Mouse (Mus musculus) hindbrain, postnatal 0 days (tissue): ENCODE results near the gene Timm29. TPM values are rescaled to one million over a fixed set of nuclear protein-coding genes. Genes with fewer than 3 reads are reported as not detected.

Experiments
- ATAC-seq: fragments of 200-750 bp; cut with Nextera tagmentation; 2 replicates; pipeline ENCODE4 v1.8.0; 2017; ENCODE audit warnings: mild to moderate bottlenecking, moderate TSS enrichment, moderate library complexity
- DNase-seq: peaks from one replicate; pipeline ENCODE4 v3.0.0-alpha.2; 2015; ENCODE audit warnings: low spot score
- H3K27ac ChIP-seq: fragments of 300-500 bp; sonication (generic); 2 replicates; pipeline ENCODE4 v1.5.1; 2014; ENCODE audit warnings: mild to moderate bottlenecking
- H3K27me3 ChIP-seq: fragments of 300-500 bp; sonication (generic); 2 replicates; pipeline ENCODE4 v1.6.1; 2014; ENCODE audit warnings: low read length, mixed read lengths; ENCODE audit not compliant: insufficient read depth
- H3K36me3 ChIP-seq: fragments of 300-500 bp; sonication (generic); 2 replicates; pipeline ENCODE4 v1.6.1; 2014; ENCODE audit warnings: low read length, mixed read lengths; ENCODE audit not compliant: insufficient read depth
- H3K4me1 ChIP-seq: fragments of 300-500 bp; sonication (generic); 2 replicates; pipeline ENCODE4 v1.6.1; 2014; ENCODE audit warnings: antibody characterized with exemption, low read length, mixed read lengths; ENCODE audit not compliant: insufficient read depth
- H3K4me2 ChIP-seq: fragments of 300-500 bp; sonication (generic); 2 replicates; pipeline ENCODE4 v1.6.1; 2014; ENCODE audit warnings: low read depth, mild to moderate bottlenecking, low read length, moderate library complexity, mixed read lengths
- H3K4me3 ChIP-seq: fragments of 300-500 bp; sonication (generic); 2 replicates; pipeline ENCODE4 v1.5.1; 2014; ENCODE audit warnings: low read length
- H3K9ac ChIP-seq: fragments of 300-500 bp; sonication (generic); replicated peaks from 2 replicates; pipeline ENCODE4 v1.6.1; 2014; ENCODE audit warnings: mild to moderate bottlenecking, low read length, moderate library complexity, mixed read lengths
- H3K9me3 ChIP-seq: fragments of 300-500 bp; sonication (generic); 2 replicates; pipeline ENCODE4 v1.6.1; 2016; ENCODE audit warnings: low read length, mixed read lengths
- CTCF ChIP-seq: IDR thresholded peaks from 2 replicates; pipeline ENCODE4 v1.5.1; 2016; ENCODE audit warnings: antibody characterized with exemption, control low read depth, low read depth
- WGBS: fragments of 180-500 bp; shearing (Covaris S2); extraction: QIAGEN DNeasy Blood & Tissue Kit; methylation state at CpG from one replicate; pipeline ENCODE4 v1.1.7; 2014; 5-methylcytosine and 5-hydroxymethylcytosine counted together
- microRNA counts: library from miRNA; unstranded; fragments of <30 nt; microRNA quantifications from one replicate; lab custom pipeline; 2015
- microRNA-seq, 2 experiments: library from miRNA; unstranded; fragments of <30 nt; microRNA quantifications; one replicate each; pipeline ENCODE4; 2016
- polyA plus RNA-seq: library from polyadenylated mRNA; unstranded; fragments of >200 nt; fragmentation: Nextera tagmentation; extraction: Ambion mirVana; gene quantifications from 2 replicates; pipeline ENCODE4 v1.2.1, GENCODE M21; 2015
- total RNA-seq: library from RNA; depleted of rRNA; stranded (reverse); fragments of >200 nt; gene quantifications from 2 replicates; pipeline ENCODE4 v1.2.3, GENCODE M21; 2014; rRNA removed

Timm29 gene
- total and polyA plus RNA-seq, 2 experiments from 2014 or later, result 51.5 to 63.3 TPM

- Histone ChIP-seq H3K36me3 (peaks cover 87% of the 10 kb centered on the region), H3K9me3 (no peaks in the 10 kb centered on the region), H3K27ac (no peak overlapping the region), H3K4me1 (no peaks in the 10 kb centered on the region), H3K4me2 (no peak overlapping the region), H3K4me3 (no peak overlapping the region), H3K27me3 (no peaks in the 10 kb centered on the region), H3K9ac (no peak overlapping the region)
- TF ChIP-seq CTCF, result no peak
- DNase-seq (no peak), ATAC-seq (no peak)
- 83% methylated on average over 11 of the region's 11 CpGs for WGBS
Measured at GRCm38 (mm10) chr9:21639031-21639430, 46.5 kb downstream of the Timm29 start.

MicroRNAs within 50 kb of the gene (microRNA counts, 519-probe panel; counts per million panel counts)
- not detected for microRNA mmu-miR-1946b (lab: Ali Mortazavi, UCI)

Small RNA genes lying within 50 kb of the gene (microRNA-seq; reads per million reads assigned to microRNA genes)
- 0 reads per million in 2 experiments for gene Mir1946b

Other genes with a start within 250 kb of the Timm29 start
- gene Ilf3, start 224.9 kb upstream of the Timm29 start, total RNA-seq, result 89.5 and 108 TPM in 2 replicates
- gene Ilf3, start 224.9 kb upstream of the Timm29 start, polyA plus RNA-seq, result 174 and 184 TPM in 2 replicates
- gene Qtrt1, start 180.9 kb upstream of the Timm29 start, total RNA-seq, result 37.1 and 46.7 TPM in 2 replicates
- gene Qtrt1, start 180.9 kb upstream of the Timm29 start, polyA plus RNA-seq, result 38.6 and 44.5 TPM in 2 replicates
- 75.3 and 80.4 TPM in 2 replicates for gene Dnm2, start 167.8 kb upstream of the Timm29 start, total RNA-seq
- gene Dnm2, start 167.8 kb upstream of the Timm29 start, polyA plus RNA-seq, result 53.5 and 58.6 TPM in 2 replicates
- 50.2 and 61.3 TPM in 2 replicates for gene Tmed1, start 82.5 kb upstream of the Timm29 start, total RNA-seq
- gene Tmed1, start 82.5 kb upstream of the Timm29 start, polyA plus RNA-seq, result 59.2 and 65.8 TPM in 2 replicates
- gene AB124611, start 66.5 kb upstream of the Timm29 start, total RNA-seq, result 1.2 and 2.2 TPM in 2 replicates
- 1.1 and 1.2 TPM in 2 replicates for gene AB124611, start 66.5 kb upstream of the Timm29 start, polyA plus RNA-seq
- 84.9 and 92.7 TPM in 2 replicates for gene Carm1, start 45.8 kb upstream of the Timm29 start, total RNA-seq
- 20.6 and 25.0 TPM in 2 replicates for gene Carm1, start 45.8 kb upstream of the Timm29 start, polyA plus RNA-seq
- gene Yipf2, start 106 bp downstream of the Timm29 start, total RNA-seq, result 18.6 and 25.5 TPM in 2 replicates
- gene Yipf2, start 106 bp downstream of the Timm29 start, polyA plus RNA-seq, result 18.4 and 19.3 TPM in 2 replicates
- gene Smarca4, start 23.4 kb downstream of the Timm29 start, total RNA-seq, result 171 and 177 TPM in 2 replicates
- 71.5 and 80.6 TPM in 2 replicates for gene Smarca4, start 23.4 kb downstream of the Timm29 start, polyA plus RNA-seq
- gene Ldlr, start 130.8 kb downstream of the Timm29 start, total RNA-seq, result 20.6 and 28.4 TPM in 2 replicates
- gene Ldlr, start 130.8 kb downstream of the Timm29 start, polyA plus RNA-seq, result 10.7 and 10.9 TPM in 2 replicates
- 20.3 and 31.1 TPM in 2 replicates for gene Spc24, start 167.6 kb downstream of the Timm29 start, total RNA-seq
- 26.2 and 27.1 TPM in 2 replicates for gene Spc24, start 167.6 kb downstream of the Timm29 start, polyA plus RNA-seq
- 15.6 and 19.1 TPM in 2 replicates for gene Kank2, start 206.0 kb downstream of the Timm29 start, total RNA-seq
- 3.1 and 3.4 TPM in 2 replicates for gene Kank2, start 206.0 kb downstream of the Timm29 start, polyA plus RNA-seq
- gene Angptl8, start 242.8 kb downstream of the Timm29 start, total RNA-seq, result not detected in 2 replicates
- gene Angptl8, start 242.8 kb downstream of the Timm29 start, polyA plus RNA-seq, result 0.34 and 0.57 TPM in 2 replicates